Mouse (Mus musculus) mouse trophoblast stem cell (cell line): ENCODE measurements around the gene Unc79.

Source experiments
- in situ Hi-C, 2 experiments: fragments of 300-500 bp; cut with MseI, MboI; formaldehyde crosslinking; loops; 2 replicates in 1 of 2; 3 replicates in 1 of 2; pipeline ENCODE4 v1.15.1; 2025

The Unc79 gene

DNA sequence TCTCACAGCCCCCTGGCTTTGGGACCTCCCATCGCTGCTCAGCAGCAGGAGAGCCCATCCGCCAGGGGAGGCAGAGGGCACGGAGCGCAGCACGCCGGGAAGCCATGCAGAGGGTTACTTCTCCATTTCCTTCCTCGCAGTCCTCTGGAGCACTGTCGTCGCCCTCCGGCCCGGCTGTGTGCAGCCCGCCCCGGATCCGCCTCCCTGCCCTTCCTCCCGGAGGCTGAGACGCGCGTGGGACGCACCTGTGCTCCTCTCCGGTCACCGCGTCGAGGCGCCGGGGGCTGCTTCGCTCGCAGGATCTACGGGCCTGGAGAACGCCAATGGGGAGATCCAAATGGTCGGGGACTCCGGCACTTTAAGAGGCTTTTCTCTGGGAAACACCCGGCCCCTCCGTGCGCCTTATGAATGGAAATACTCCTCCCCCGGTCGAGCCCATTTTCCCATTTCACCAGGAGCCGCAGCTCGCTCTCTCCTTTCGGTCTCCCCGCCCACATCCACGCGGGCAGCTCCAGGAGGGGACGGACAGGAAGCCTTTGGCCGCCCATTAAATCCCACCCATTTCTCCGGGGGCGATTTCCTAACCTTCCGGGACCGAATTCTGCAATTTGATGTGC, at the start of gene Unc79:
Gene Unc79 (plus strand): TSS at position 82 of the 617 bp plus-strand sequence.
- in situ Hi-C loops: no loop called here

DNA sequence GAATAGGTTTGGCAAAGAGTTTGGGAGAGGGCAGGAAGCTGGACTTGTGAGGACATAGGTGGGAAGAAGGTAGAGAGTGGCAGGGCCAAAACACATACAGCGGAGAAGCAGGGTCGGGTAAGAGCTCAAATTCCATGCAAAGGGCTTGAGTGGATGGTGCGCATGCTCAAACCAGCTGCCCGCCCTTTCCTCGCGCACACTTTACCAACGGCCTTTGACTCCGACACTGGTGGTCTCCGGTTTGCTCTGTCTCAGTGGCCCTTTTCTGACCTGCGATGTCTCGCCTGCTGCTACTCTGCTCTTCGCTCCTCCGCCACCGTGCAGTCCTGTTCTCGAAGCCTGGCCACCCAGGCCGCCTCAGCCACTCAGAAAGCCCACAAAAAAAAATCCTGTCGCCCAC, 49.6 kb upstream of the Unc79 start, which contains the start of gene Cox8c:
Gene Cox8c (plus strand): TSS at position 226 of the 400 bp plus-strand sequence.
- in situ Hi-C loops: no loop called here

DNA sequence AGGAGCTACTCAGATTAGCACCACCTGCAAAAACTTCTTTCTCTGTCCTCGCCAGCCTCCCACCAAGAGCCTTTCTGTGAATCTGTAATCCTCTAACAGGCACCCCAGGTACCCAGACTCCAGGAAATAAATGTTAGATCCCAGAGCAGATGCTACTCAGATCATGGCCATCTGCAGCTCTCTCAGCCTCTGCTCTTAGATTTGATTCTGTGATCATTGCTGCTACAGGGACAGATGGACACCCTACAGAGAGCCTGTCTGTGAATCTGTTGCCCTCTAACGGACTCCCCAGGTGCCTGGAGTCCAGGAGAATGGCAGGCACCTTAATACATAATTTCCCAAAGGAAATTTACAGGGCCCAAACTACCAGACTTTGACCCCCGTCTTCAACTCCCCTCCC, 40.5 kb upstream of the Unc79 start:
- in situ Hi-C loops: no loop called here

DNA sequence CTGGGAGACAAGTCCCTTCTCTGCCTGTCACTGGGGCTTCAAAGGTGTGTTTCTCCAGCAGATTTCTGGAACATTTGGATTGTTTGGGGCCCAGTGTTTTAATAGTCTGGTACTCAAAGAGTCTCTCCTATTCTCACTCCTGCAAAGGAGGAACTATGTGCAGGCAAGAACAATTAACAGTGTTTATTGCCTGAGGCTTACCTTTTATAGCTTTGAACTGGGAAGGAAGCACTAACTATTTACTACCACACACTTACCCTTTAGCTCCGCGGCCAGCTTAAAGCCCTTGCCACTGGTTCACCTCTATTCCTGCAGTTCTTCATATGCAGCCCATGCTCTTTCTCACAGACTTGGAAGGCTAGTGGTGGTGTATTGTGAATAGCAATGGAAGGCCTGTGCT, 32.6 kb upstream of the Unc79 start:
- in situ Hi-C loops: no loop called here

DNA sequence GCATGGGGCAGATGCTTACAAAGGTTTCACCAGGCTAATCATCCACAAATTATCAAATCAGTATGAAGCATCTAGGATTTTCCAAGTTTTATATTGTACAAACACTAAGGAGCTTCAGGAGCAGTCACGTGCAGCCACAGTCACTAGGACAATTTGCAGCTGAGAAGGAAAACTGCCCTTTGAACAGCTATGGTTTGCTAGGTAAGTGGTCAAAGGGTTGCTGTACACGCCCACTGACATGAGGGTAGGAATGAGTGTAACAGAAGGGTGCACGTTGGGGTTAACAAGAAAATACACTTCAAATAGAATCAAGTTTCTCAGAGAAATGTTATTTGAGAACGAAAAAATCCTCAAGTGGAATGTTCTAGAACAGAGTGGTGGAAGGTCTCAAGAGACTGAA, 18.9 kb upstream of the Unc79 start:
- in situ Hi-C loops: no loop called here

DNA sequence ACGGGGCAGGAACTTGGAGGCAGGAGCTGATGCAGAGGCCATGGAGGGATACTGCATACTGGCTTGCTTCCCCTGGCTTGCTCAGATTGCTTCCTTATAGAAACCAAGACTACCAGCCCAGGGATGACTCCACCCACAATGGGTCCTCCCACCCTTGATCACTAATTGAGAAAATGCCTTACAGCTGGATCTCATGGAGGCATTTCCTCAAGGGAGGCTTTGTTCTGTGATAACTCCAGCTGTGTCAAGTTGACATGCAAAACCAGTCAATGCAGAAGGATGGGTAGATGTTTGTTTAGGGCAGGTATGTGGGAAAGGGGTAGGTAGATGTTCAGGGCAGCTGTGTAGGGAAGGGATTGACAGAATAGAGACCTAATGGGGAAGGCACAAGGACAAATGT, 18.3 kb upstream of the Unc79 start:
- in situ Hi-C loops: no loop called here

DNA sequence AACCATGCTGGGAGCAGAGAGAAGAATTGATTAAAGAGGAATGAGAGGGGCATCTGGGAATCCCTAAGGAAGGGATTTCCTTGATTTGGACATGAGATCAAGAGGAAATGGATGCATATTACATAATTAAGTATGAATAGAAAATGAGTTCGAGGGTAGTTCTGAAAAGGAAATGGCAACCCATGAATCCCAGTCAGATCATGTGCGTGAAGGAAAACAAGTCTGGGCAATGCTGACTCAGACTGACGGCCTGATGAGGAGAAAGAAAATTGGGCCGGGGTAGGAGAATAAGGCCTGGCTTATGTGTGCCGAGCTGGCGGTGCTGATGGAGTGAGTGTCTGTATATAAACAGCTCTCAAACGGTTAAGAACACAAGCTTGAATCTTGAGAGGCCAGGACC, 17.9 kb upstream of the Unc79 start:
- in situ Hi-C loops: no loop called here

DNA sequence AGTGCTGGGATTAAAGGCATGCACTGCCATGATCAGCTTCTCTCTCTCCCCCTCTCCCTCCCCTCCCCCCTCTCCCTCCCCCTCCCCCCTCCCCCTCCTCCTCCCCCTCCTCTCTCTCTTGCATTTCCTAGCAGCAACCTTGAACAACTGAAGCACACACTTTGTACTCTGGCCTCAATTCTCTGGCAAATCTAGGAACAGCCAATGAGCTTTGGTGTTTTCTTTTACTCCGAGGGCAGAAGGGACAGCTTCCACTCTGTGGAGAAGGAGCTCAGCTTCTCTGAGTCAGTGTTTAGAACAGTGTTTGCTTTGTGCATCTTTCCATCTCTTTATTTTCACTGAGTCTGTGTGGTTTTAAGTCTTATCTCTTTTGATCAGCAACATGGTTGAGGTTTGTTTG, 12.8 kb upstream of the Unc79 start:
- in situ Hi-C loops: no loop called here

DNA sequence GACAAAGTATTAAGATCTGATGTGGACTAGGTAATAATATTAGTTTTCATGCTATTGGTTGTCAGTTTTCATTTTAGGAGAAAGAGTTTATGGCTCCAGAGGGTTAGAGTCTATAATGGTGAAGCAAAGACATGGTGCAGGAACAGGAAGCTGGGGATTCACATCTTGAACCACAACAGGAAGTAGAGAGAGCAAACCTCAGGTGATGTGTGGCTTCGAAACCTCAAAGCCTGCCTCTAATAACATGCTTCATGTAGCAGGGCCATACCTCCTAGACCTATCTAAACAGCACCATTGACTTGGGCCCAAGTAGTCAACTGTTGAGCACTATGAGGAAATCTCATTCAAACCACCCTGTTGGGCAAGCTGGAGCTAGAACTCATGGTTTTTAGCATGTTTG, 3.1 kb upstream of the Unc79 start:
- in situ Hi-C loops: no loop called here

DNA sequence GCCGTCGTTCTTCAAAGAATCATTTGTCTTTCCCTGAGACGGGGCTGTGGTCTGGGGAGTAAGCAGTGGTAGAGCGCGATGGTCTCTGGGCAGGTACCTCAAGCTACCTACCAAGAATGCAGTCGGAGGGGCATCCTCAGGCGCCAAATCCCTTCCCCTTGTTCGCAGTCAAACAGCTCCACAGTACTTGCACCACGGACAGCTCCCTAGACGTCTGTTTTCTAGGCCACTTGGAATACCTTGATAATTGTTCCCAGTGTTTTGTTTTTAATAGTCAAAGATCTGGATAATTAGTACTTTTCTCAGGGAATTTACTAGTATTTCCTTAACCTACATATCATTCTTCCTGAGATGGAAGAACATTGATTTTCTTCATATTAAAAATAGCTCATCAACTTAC, 833 bp upstream of the Unc79 start:
- in situ Hi-C loops: no loop called here

DNA sequence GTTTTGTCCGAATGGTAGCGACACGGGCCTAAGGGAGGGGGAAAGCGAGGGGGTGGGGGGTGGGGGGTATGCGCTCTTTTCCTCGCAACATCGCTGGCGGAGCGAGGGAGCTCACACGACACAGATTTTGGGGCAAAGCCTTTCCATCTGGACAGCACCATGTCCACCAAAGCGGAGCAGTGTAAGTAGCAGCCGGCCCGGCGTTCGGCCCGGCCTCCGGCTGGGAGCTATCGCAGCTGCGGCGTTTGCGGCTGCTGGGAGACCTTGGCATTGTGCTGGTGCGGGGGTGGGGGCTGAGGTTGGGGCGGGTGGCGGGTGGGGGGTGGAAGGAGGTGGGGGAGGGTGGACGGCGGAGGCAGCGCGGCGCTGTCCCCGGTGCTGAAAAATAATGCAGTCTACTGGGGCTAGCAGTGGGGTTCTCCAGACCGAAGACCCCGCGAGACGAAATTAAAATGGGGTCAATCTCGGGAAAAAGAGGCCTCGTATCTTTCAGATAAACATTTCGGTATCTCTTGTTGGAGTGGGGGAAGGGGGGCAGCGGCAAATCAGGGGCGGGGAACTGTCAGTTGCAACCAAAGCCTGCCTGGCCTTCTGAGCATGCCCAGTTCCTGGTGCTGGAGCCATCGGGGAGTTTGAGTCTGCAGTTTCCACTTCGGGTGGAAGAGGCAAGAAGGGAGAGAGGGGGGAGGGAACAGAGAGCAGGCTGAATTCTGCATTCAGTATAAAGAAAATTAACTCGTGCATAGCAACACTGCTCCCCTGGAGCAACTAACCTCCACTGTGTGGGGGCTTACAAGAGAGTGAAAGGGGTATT, 943 bp downstream of the Unc79 start:
- in situ Hi-C loops: no loop called here

DNA sequence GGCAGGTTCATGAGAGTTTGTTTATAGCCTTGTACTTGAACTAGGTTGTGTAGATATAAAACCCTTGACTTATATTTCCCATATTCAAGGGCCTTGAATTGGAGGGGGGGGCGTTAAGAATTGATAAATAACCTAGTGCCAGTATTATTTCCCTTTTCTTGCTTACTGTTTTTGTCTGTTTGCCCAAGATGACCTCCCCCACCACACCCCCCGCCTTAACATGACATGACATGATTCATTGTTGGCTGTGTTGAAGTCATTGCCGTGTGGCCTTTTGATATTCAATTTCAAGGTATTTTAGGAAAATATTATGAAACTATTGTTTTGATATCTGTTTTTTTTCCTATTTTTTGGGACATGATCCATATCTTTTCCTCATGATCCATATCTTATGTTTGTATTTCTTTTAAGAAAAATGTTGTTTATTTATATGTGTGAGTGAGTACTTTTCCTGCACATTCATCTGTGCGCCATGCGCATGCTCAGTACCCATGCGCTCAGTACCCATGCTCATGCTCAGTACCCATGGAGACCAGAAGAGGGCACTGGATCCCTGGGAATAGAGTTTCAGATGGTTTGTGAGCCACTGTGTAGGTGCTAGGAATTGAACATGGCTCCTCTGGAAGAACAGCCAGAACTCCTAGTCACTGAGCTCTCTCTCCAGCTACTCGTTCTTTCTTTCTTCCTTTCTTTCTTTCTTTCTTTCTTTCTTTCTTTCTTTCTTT, 11.6 kb downstream of the Unc79 start:
- in situ Hi-C loops: no loop called here

DNA sequence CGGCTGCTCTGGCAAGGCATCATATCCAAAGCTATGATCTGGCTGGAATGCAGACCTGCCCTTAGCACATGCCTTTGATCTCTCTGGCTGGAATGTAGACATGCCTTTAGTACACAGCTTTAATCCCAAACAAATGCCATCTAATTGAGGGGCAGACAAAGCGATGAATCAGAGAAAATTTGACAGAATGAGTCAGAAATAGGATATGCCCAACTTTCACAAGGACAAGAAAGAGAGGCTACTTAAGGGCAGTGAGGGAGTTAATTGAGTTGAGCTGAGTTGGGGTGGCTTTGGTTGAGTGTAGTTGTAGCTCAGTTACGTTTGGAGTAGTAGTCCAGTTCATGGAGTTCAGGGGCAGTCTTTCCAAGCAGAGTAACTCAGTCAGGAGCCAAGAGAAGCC, 12.4 kb downstream of the Unc79 start:
- in situ Hi-C loops: no loop called here

DNA sequence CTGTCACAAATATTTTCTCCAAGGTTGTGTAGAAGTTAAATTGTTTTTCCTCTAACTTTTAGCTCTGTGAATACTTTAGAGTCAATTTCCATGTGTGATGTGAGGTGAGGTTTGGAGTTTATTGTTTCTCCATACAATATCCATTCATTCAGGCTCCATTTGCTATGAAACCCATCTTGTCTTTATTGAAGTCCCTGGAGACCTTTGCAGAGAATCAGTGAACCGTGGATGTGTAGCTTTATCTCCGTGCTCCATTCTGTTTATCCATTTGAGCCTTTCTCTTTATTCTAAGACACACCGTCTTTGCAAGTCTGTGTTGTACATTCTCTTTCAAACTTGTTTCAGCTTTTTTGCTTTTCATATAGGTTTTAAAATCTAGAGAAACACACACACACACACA, 15.8 kb downstream of the Unc79 start:
- in situ Hi-C loops: no loop called here

DNA sequence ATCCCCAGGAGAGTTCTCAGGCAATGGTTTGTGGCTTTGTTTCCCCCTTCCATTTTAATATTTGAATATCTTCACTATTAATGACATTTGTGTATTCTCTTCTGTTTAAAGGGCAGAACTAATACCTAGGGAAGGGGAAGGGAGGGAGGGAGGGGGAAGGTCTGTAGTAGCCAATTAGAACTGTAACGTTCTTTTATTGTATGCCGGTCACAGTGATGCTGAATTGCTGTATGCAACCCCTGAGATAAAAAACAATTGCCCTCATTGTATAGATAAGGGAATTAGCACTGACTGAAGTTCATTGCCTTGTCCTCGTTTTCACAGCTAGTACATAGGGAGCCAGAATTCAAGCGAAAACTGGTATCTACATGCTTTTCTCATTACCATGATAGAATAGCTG, 31.9 kb downstream of the Unc79 start:
- in situ Hi-C loops: no loop called here

DNA sequence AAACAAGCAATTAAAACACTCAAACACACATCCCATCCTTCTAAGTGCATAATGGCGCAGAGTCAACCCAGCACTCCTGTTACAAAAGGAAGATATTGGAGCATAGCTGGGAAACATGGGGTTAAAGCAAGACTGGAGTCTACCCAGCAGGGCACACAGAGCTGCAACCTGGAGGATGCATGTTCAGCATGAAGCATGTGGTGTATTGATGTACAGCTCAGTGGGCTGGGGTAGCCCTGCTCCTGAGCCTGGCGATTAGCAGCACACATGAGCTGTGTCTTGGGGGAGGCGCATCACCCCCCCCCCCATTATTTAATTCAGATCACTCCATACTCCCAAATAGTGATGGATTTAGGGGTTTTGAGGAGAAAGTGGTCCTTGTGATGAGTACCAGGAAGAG, 32.9 kb downstream of the Unc79 start:
- in situ Hi-C loops: no loop called here

DNA sequence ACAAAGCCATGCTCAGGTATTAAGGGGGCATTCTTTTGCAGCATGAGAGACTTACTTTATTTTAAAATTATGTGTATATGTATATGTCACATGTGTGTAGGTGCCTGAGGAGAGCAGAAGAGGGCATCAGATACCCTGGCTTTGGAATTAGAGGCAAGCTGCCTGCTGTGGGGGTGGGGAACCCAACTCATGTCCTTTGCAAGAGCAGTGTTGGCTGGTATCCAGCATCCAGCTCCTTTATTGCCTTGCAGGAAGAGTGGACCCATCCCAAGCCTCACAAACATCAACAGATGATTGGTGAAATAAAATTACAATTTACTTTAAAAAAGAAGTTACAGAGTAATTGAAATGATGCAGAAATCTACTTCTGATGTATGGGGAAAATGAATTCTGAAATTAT, 36.7 kb downstream of the Unc79 start:
- in situ Hi-C loops: no loop called here

DNA sequence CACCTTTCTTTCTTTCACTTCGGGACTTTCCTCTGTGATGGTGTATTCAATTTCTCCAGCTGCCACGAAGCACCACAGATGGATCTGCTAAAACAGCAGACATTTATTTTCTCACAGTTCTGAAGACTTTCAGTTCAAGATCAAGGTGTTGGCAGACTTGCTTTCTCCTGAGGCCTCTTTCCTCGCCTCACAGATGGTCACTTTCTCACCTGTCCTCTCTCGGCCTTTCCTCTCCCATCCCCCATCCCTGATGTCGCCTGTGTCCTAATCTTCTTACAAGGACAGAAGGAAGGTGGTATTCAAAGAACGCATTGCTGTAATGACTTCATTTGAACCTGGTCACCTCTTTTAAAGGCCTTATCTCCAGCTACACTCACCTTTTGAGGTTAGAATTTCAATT, 39.1 kb downstream of the Unc79 start:
- in situ Hi-C loops: no loop called here

DNA sequence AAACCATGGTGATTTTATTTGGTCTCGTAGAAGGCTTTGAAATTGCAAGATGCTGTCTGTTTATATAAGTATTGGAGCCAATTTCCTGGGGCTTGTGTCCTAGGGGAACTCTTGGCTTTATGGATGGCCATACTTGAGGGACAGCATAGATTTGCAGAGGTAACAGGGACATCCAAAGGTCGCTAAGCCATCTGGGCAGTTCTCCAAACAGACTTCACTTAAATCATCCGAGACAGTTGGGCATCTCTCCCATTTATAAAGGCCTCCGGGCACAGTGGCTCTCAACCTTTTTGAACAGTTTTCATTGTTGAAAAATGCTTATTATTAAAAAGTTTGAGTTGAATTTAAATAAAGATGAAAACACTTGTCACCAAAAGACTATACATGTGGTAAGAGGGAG, 59.8 kb downstream of the Unc79 start:
- in situ Hi-C loops: no loop called here

DNA sequence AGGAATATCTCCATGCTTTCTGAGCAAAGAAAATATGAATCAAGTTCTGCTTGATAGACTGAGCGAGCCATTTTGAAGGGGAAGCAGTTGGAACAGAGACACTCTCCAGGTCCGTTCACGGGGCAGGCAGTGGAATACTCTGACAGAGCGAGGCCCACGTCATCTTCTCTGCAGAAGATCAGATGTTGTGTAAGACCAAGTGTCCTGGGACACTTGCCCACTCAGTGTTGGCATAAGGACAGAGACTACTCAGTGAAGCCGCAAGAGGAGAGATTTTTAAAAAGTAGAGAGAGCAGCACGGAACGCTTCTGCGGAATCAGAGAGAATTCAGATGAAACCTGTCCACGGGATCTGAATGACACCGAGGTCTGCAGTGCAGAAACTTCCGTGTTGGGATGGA, 69.5 kb downstream of the Unc79 start:
- in situ Hi-C loops: no loop called here

DNA sequence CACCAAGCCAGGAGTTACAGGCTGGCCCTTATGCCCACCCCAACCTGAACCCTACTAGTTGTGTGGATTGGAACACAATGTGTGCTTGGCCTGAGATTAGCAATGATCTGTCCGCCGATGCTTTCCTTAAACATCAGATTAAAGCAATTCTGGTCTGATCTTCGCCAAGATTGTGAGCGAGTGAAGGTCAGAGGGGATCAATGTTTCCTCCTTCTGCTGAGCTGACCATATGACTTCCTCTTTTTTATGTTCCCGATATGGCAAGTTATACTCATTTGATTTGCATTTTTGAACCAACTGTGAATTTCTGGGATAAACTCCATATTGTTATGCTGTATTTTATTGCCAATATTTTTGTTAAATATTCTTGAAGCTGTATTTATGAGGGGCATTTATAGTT, 88.0 kb downstream of the Unc79 start:
- in situ Hi-C loops: no loop called here

DNA sequence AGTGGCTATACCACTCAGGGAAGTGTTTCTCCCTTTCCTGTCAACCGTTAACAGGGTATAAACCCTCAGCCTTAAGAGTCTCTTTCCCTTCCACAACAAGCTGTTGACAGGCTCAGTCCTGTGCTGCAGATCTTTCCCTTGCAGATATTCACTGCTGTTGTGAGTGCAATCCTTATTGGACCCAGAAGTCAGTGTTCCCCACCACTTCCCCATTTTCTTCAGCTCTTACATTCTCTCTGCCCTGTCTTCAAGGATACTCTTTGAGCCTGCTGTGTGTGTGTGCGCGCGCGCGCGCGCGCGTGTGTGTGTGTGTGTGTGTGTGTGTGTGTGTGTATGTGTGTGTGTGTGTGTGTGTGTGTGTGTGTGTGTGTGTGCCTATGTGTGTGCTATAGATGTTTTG, 90.7 kb downstream of the Unc79 start:
- in situ Hi-C loops: no loop called here

DNA sequence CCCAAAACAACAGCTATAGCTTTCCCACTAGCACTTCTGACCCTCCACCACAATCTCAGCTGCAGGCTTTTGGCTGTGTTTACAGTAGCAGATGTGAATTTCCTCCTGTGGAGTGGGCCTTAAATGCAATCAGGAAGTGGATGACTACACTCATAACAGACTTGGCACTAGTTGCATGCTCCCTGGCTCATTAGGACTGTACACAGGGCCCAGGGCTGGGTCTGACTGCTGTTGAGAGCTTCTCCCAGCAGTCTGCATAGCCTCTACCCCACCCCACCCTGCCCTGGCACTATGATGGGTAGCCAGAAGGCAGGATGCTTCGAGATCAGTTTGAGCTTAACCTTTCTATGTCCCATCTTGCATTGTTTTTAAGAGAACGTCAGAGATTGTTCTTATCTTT, 91.5 kb downstream of the Unc79 start:
- in situ Hi-C loops: no loop called here
